ENCODE assay signal across 21 mouse cellular contexts in genomic region chr12:80941886-80942285, GRCm38 (mm10). TPM values are rescaled to one million over a fixed set of nuclear protein-coding genes. Genes with fewer than 3 reads are reported as not detected.
A peak's percentile ranks its signal among the peaks of the same experiment; 100 is the strongest.
DNase-seq lines count a peak whose midpoint lies in the region; ATAC-seq and TF ChIP-seq lines count a peak whose summit lies in the region.
"Had no signal": no experiment of that assay in that cellular context is flagged by ENCODE, and none has a peak within 500 bp of the region (broad histone marks: within the 10 kb centered on the region; RNA-seq: fewer than 3 reads in every experiment).

No protein-coding gene starts in this region.

- 97% methylated on average over 3 of the region's 3 CpGs for WGBS in liver, embryonic 14.5 days (ENCODE audit: insufficient replicate concordance)
- 97% methylated on average over 3 of the region's 3 CpGs for WGBS in liver, embryonic 11.5 days

- peak overlapping the region; percentile 29; the same call in 1 of the 2 replicates for H3K27ac ChIP-seq in liver, embryonic 14.5 days
- no peak overlapping the region for H3K27ac ChIP-seq in liver, embryonic 11.5 days (ENCODE audit: low read depth, low read length)
- no peak overlapping the region for H3K27ac ChIP-seq in layer of hippocampus, adult 2 months
- H3K27ac ChIP-seq: embryonic facial prominence, embryonic 10.5 days; forebrain, embryonic 10.5 days; gastrocnemius, adult 2 months; heart, embryonic 10.5 days; hindbrain, embryonic 14.5 days had no signal

- peaks cover 42 to 66% of the 10 kb centered on the region in 2 experiments for H3K4me1 ChIP-seq in liver, embryonic 14.5 days (replicated peaks; ENCODE audit: control insufficient read depth in 2 of 2, insufficient read depth in 2 of 2, low read length in 1 of 2)
- peaks cover 23% of the 10 kb centered on the region for H3K4me1 ChIP-seq in liver, embryonic 11.5 days (replicated peaks; ENCODE audit: control insufficient read depth, insufficient read depth, low read length)
- H3K4me1 ChIP-seq: heart, embryonic 10.5 days had no signal

- no peaks in the 10 kb centered on the region for H3K27me3 ChIP-seq in liver, embryonic 14.5 days (ENCODE audit: control insufficient read depth, insufficient read depth, low read length)
- H3K27me3 ChIP-seq in liver, embryonic 11.5 days (replicated peaks; ENCODE audit: control insufficient read depth, insufficient read depth, low read length) = no peaks in the 10 kb centered on the region

- no peak for ATAC-seq in liver, embryonic 14.5 days (ENCODE audit: insufficient read depth)
- ATAC-seq in liver, embryonic 11.5 days (replicated peaks; ENCODE audit: low FRiP score) = no peak
- ATAC-seq: forebrain, embryonic 14.5 days had no signal

- no peak overlapping the region for H3K9ac ChIP-seq in liver, embryonic 14.5 days (replicated peaks)
- no peak overlapping the region for H3K9ac ChIP-seq in liver, embryonic 11.5 days (ENCODE audit: low read depth, low read length)
- H3K9ac ChIP-seq: hindbrain, embryonic 14.5 days had no signal

- H3K4me3 ChIP-seq in liver, embryonic 14.5 days (ENCODE audit: insufficient read depth in 1 of 2, low read depth in 2 of 2, low read length in 2 of 2) = no peak overlapping the region
- H3K4me3 ChIP-seq in liver, embryonic 11.5 days (ENCODE audit: low read depth, low read length) = no peak overlapping the region
- H3K4me3 ChIP-seq in layer of hippocampus, adult 2 months = no peak overlapping the region
- H3K4me3 ChIP-seq: embryonic facial prominence, embryonic 10.5 days; erythroblast, embryonic 14.5 days; forebrain, embryonic 10.5 days; gastrocnemius, adult 2 months; heart, embryonic 10.5 days had no signal

- no peak for TF ChIP-seq CTCF in liver, embryonic 14.5 days (IDR thresholded peaks at IDR 0.05; ENCODE audit: low read depth)
- TF ChIP-seq CTCF in layer of hippocampus, adult 2 months (conservative IDR thresholded peaks at IDR 0.05) = no peak

- no peaks in the 10 kb centered on the region for H3K9me3 ChIP-seq in liver, embryonic 14.5 days (ENCODE audit: control insufficient read depth, low read length)
- H3K9me3 ChIP-seq in liver, embryonic 11.5 days (ENCODE audit: control insufficient read depth, low read length) = no peaks in the 10 kb centered on the region
- H3K9me3 ChIP-seq: embryonic facial prominence, embryonic 10.5 days; forebrain, embryonic 10.5 days; heart, embryonic 10.5 days had no signal

- no peak overlapping the region for H3K4me2 ChIP-seq in liver, embryonic 14.5 days (ENCODE audit: low read depth)
- H3K4me2 ChIP-seq in liver, embryonic 11.5 days = no peak overlapping the region
- H3K4me2 ChIP-seq: hindbrain, embryonic 14.5 days had no signal

- H3K36me3 ChIP-seq in liver, embryonic 14.5 days (replicated peaks; ENCODE audit: control insufficient read depth, insufficient read depth, low read depth) = peaks cover 5% of the 10 kb centered on the region
- H3K36me3 ChIP-seq in liver, embryonic 11.5 days (ENCODE audit: control insufficient read depth, insufficient read depth, low read length) = peaks cover 6% of the 10 kb centered on the region; the same call in 1 of the 2 replicates

- no peak for TF ChIP-seq EP300 in liver, embryonic 14.5 days (IDR thresholded peaks at IDR 0.05; ENCODE audit: low read depth)

- no peak for DNase-seq in liver, embryonic 14.5 days (ENCODE audit: low read depth in 3 of 3, low spot score in 3 of 3)
- DNase-seq in liver, embryonic 11.5 days (ENCODE audit: low spot score) = no peak
- DNase-seq in thymus, adult 18-20 months = peak; percentile 46 to 63
- DNase-seq in thymus, postnatal 10 days (ENCODE audit: low spot score in 2 of 2) = peak; percentile 40 to 62
- peak; percentile 46 for DNase-seq in thymus, postnatal 4 days
- DNase-seq in layer of hippocampus, adult 2 months (ENCODE audit: low spot score in 2 of 2) = no peak
- DNase-seq in urinary bladder, postnatal 25 days (ENCODE audit: low spot score) = no peak
- DNase-seq: adrenal gland, adult 2 months; adrenal gland, postnatal 25 days; cerebellum, adult 2 months; cerebellum, postnatal 10 days; gastrocnemius, adult 2 months; heart, adult 18-20 months; heart, postnatal 10 days had no signal

RNA-seq across cellular contexts. Expression of gene Srsf5, which starts 3.4 kb away (rescaled TPM):
- polyA plus RNA-seq in liver, embryonic 14.5 days (2012; rRNA removed) = 176 and 281 TPM in 2 replicates
- 162 and 189 TPM in 2 replicates for polyA plus RNA-seq in liver, embryonic 14.5 days (2014; fragmentation: Nextera tagmentation; extraction: Ambion mirVana)
- 423 and 425 TPM in 2 replicates for polyA plus RNA-seq in liver, embryonic 11.5 days (2014; fragmentation: Nextera tagmentation; extraction: Ambion mirVana)
- total RNA-seq in layer of hippocampus, adult 2 months (2021) = 100 to 1,000 TPM; 356 to 358 TPM

RNA-seq across cellular contexts. Expression of gene Slc10a1, which starts 26.6 kb away (rescaled TPM):
- 1.7 and 2.0 TPM in 2 replicates for polyA plus RNA-seq in liver, embryonic 14.5 days (2012; rRNA removed)
- 3.8 and 4.0 TPM in 2 replicates for polyA plus RNA-seq in liver, embryonic 14.5 days (2014; fragmentation: Nextera tagmentation; extraction: Ambion mirVana)
- polyA plus RNA-seq in liver, embryonic 11.5 days (2014; fragmentation: Nextera tagmentation; extraction: Ambion mirVana) = 0.47 and 0.95 TPM in 2 replicates
- not detected for total RNA-seq in layer of hippocampus, adult 2 months (2021)
- total RNA-seq: adrenal gland, postnatal 25 days; gastrocnemius, adult 2 months; heart, adult 18-20 months; heart, postnatal 10 days; hematopoietic stem cell, adult 5-6 weeks had no signal
- polyA plus RNA-seq: cerebellum, adult 2 months; erythroblast, embryonic 14.5 days had no signal

Comparison
In these comparisons a context has a peak if more than half of its experiments do, and no peak if none do; other contexts are left out.
1. DNase-seq: peak in thymus, adult 18-20 months (2 of 2), thymus, postnatal 10 days (2 of 2) and thymus, postnatal 4 days (single experiment); none in liver, embryonic 14.5 days (0 of 3), liver, embryonic 11.5 days (single experiment), layer of hippocampus, adult 2 months (0 of 2) and urinary bladder, postnatal 25 days (single experiment).